Mouse (Mus musculus) cerebellum, adult 2 months (tissue): ENCODE measurements at regions not wholly inside any gene's neighbourhood (a gene's known extent, or its start where the extent isn't known, plus 50 kb on each side); places are given as distances from the start of the nearest gene placed in this dataset.

ENCODE experiments used
- DNase-seq, 2 experiments: peaks; one replicate each; pipeline ENCODE4 v3.0.0; 2021
- H3K27ac ChIP-seq: fragments of 200-500 bp; 2 replicates; pipeline ENCODE4 v1.5.1; 2012; ENCODE audit warnings: low read length, control low read depth, inconsistent platforms; ENCODE audit not compliant: insufficient read depth
- H3K27me3 ChIP-seq: fragments of 200-500 bp; 2 replicates; pipeline ENCODE4 v1.6.1; 2012; ENCODE audit warnings: inconsistent platforms, mild to moderate bottlenecking, low read length, moderate library complexity; ENCODE audit not compliant: control insufficient read depth, insufficient read depth
- H3K4me1 ChIP-seq: fragments of 200-500 bp; 2 replicates; pipeline ENCODE4 v1.6.1; 2011; ENCODE audit warnings: low read length; ENCODE audit not compliant: control insufficient read depth, insufficient read depth
- H3K4me3 ChIP-seq: fragments of 200-500 bp; replicated peaks from 2 replicates; pipeline ENCODE3; 2011; ENCODE audit warnings: mild to moderate bottlenecking, low read depth, low read length, control low read depth; ENCODE audit not compliant: insufficient read depth
- CTCF ChIP-seq: fragments of 200-500 bp; IDR thresholded peaks from 2 replicates; pipeline ENCODE4 v1.5.1; 2011; ENCODE audit warnings: low read depth, mild to moderate bottlenecking, control low read depth, low read length, moderate library complexity, borderline replicate concordance; ENCODE audit not compliant: insufficient read depth
- POLR2A ChIP-seq: fragments of 200-500 bp; IDR thresholded peaks from 2 replicates; pipeline ENCODE4 v1.6.1; 2011; ENCODE audit warnings: low read length, control low read depth, borderline replicate concordance; ENCODE audit not compliant: insufficient read depth
- WGBS: fragments of 180-500 bp; shearing (Covaris S2); methylation state at CpG from one replicate; pipeline ENCODE4 v1.1.7; 2018; 5-methylcytosine and 5-hydroxymethylcytosine counted together

GRCm38 (mm10) chr13:31405312-31405711, 150.6 kb upstream of the Foxq1 start:
- Histone ChIP-seq H3K27me3 (no peaks in the 10 kb centered on the region; the same call in 1 of the 2 replicates), H3K4me3 (no peak overlapping the region), H3K27ac (no peak overlapping the region), H3K4me1 (no peaks in the 10 kb centered on the region)
- TF ChIP-seq POLR2A (no peak), CTCF (no peak)
- 99% methylated on average over 2 of the region's 2 CpGs for WGBS
- DNase-seq = no peak

GRCm38 (mm10) chr13:31408439-31409122, 147.4 kb upstream of the Foxq1 start:
- Histone ChIP-seq H3K4me3 (no peak overlapping the region), H3K4me1 (no peaks in the 10 kb centered on the region), H3K27ac (no peak overlapping the region), H3K27me3 (no peaks in the 10 kb centered on the region; the same call in 1 of the 2 replicates)
- 5% methylated on average over 10 of the region's 10 CpGs for WGBS
- TF ChIP-seq CTCF (no peak), POLR2A (no peak)
- peak in 1 of 2 experiments; percentile 5 for DNase-seq

DNA sequence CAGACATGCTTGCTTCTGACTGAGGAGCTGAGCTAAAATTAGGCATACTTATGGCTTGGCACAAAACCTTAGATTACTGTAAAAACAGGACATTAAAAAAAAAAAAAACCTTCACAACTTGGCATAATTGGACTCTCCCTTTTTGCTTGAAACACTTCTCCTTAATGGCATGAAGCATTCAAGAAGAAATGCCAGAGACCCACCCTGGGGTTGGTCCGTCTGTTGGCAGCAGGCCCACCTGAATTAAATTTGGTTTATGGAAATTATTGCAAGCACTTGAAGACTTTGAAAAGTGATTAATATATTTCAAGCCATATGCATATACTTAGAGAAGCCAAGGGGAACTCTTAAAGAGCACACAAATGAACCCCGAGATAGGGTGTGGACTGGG, 146.8 kb upstream of the Foxq1 start:
- H3K27ac ChIP-seq = no peak overlapping the region
- WGBS = 7% methylated on average over 2 of the region's 2 CpGs
- no peak for DNase-seq
- TF ChIP-seq POLR2A = no peak
- no peak for TF ChIP-seq CTCF
- no peak overlapping the region for H3K4me3 ChIP-seq
- H3K4me1 ChIP-seq = no peaks in the 10 kb centered on the region
- no peaks in the 10 kb centered on the region; the same call in 1 of the 2 replicates for H3K27me3 ChIP-seq

GRCm38 (mm10) chr13:31421556-31421955, 134.4 kb upstream of the Foxq1 start:
- Histone ChIP-seq H3K27me3 (no peaks in the 10 kb centered on the region), H3K27ac (no peak overlapping the region), H3K4me1 (no peaks in the 10 kb centered on the region), H3K4me3 (no peak overlapping the region)
- no peak for DNase-seq
- no peak for TF ChIP-seq CTCF
- TF ChIP-seq POLR2A = no peak
- 92% methylated on average over 5 of the region's 5 CpGs for WGBS

DNA sequence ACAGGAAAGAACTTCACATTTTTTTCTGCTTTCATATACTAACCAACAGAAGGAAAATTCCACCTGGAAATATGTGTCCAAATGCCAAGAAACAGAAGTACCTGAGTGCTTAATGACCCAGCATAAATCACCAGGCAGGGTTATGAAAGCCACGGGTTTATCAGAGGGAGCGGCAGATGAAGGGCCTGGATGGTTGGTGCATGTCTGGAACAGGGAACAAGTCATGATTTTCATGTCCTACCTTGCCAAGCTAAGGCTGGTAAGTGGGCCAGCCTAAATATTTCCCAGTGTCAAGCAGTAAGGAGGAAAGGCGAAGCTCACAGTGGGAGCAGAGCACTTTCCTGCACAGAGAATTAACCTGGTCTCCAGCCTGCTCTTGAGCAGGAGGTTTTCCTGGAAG, 132.3 kb upstream of the Foxq1 start:
- Histone ChIP-seq H3K4me1 (no peaks in the 10 kb centered on the region), H3K27ac (no peak overlapping the region), H3K4me3 (no peak overlapping the region), H3K27me3 (no peaks in the 10 kb centered on the region)
- WGBS = 66% methylated on average over 3 of the region's 3 CpGs
- DNase-seq = no peak
- TF ChIP-seq CTCF (no peak), POLR2A (no peak)

GRCm38 (mm10) chr13:31425825-31426500, 130.0 kb upstream of the Foxq1 start:
- 39% methylated on average over 7 of the region's 7 CpGs for WGBS
- H3K4me1 ChIP-seq = no peaks in the 10 kb centered on the region
- no peak for TF ChIP-seq CTCF
- TF ChIP-seq POLR2A = no peak
- no peaks in the 10 kb centered on the region for H3K27me3 ChIP-seq
- DNase-seq = no peak
- no peak overlapping the region for H3K27ac ChIP-seq
- H3K4me3 ChIP-seq = no peak overlapping the region

GRCm38 (mm10) chr13:31436434-31436833, 119.5 kb upstream of the Foxq1 start:
- TF ChIP-seq POLR2A (no peak), CTCF (no peak)
- Histone ChIP-seq H3K4me3 (no peak overlapping the region), H3K27ac (no peak overlapping the region), H3K27me3 (no peaks in the 10 kb centered on the region), H3K4me1 (peaks cover 6% of the 10 kb centered on the region; the same call in 1 of the 2 replicates)
- DNase-seq = no peak
- 95% methylated on average over 7 of the region's 7 CpGs for WGBS
